16 mouse cellular contexts compared by ENCODE assay signal in the genomic region with DNA sequence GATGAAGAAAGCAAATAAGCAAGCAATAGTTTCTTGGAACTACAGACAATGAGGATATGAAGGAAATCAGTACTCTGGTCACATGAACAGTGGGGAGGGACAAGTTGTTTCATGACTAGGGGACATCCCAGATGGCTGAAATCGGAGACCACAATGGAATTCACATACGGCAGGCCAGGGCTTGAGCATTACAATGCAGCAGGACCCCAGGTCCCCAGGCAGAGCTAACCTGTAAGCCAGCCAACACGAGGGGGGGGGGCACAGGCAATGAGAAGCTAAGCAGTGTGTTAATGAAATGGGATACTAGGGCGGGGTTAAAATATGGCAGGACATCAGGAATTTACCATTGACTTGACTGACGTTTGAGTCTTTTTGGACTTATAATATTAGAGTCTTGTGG.
DNase-seq lines count a peak whose midpoint lies in the region.
"Had no signal": no experiment of that assay in that cellular context is flagged by ENCODE, and none has a peak within 500 bp of the region (broad histone marks: within the 10 kb centered on the region; RNA-seq: fewer than 3 reads in every experiment).

No protein-coding gene starts in this region.

- peak; percentile 29 for DNase-seq in embryo, embryonic 10 days (ENCODE audit: low spot score)
- no peak for DNase-seq in embryo, embryonic 11 days
- DNase-seq in thymus, postnatal 4 days, result peak; percentile 10
- DNase-seq in thymus, postnatal 36 days, result no peak
- DNase-seq in gastrocnemius, postnatal 25 days, result peak; percentile 10
- peak; percentile 15 for DNase-seq in mesoderm, embryonic 11.5 days (ENCODE audit: low read depth, low spot score)
- no peak for DNase-seq in cerebellum, adult 9-10 months
- no peak for DNase-seq in urinary bladder, postnatal 36 days (ENCODE audit: low spot score in 2 of 2)
- DNase-seq: adrenal gland, adult 8-10 months; cerebellum, adult 18-20 months; cerebellum, postnatal 25 days; heart, adult 11 months; layer of hippocampus, adult 9-11 months; liver, embryonic 13.5 days; lung, embryonic 14.5 days; right cerebral cortex, adult 18-20 months had no signal

Comparison
In these comparisons a context has a peak if more than half of its experiments do, and no peak if none do; other contexts are left out.
1. DNase-seq: peak in embryo, embryonic 10 days (single experiment), thymus, postnatal 4 days (single experiment), gastrocnemius, postnatal 25 days (single experiment) and mesoderm, embryonic 11.5 days (single experiment); none in embryo, embryonic 11 days (single experiment), thymus, postnatal 36 days (0 of 2), cerebellum, adult 9-10 months (single experiment) and urinary bladder, postnatal 36 days (0 of 2).